Mouse (Mus musculus): ENCODE measurements around the gene Gm4070. TPM values are rescaled to one million over a fixed set of nuclear protein-coding genes. Genes with fewer than 3 reads are reported as not detected.
"Not testable (repeated sequence)": the region's sequence is repeated elsewhere in the genome, so short reads cannot be mapped to it uniquely, and the experiment has no call there.

Gene Gm4070
- 0.21 TPM in 1 of 2 replicates, not detected in the other for polyA plus RNA-seq (2014; fragmentation: Nextera tagmentation; extraction: Ambion mirVana)

GRCm38 (mm10) chr7:105953812-105954211, at the start of gene Gm4070:
Gene Gm4070, minus strand, starts transcription at chr7:105953967.
- WGBS: 69% methylated on average over 1 of the region's 1 CpGs
- H3K9ac ChIP-seq (ENCODE audit: low read length); H3K27ac ChIP-seq (replicated peaks; ENCODE audit: low read depth, low read length); ATAC-seq (ENCODE audit: insufficient number of reproducible peaks, low FRiP score, low TSS enrichment, low read depth); H3K4me2 ChIP-seq (ENCODE audit: low read depth, severe bottlenecking); H3K27me3 ChIP-seq (ENCODE audit: control insufficient read depth, insufficient read depth, low read length); H3K4me3 ChIP-seq (ENCODE audit: low read depth, low read length); DNase-seq (ENCODE audit: low spot score); H3K36me3 ChIP-seq (ENCODE audit: control insufficient read depth, insufficient read depth, low read length); H3K9me3 ChIP-seq (ENCODE audit: control insufficient read depth, low read length); H3K4me1 ChIP-seq (ENCODE audit: control insufficient read depth, insufficient read depth, low read length): not testable (repeated sequence)

GRCm38 (mm10) chr7:105954540-105954939, 773 bp upstream of the Gm4070 start:
- H3K4me3 ChIP-seq (ENCODE audit: low read depth, low read length): not testable (repeated sequence)

GRCm38 (mm10) chr7:105952408-105952807, 1.4 kb downstream of the Gm4070 start:
- not testable (repeated sequence) for DNase-seq (ENCODE audit: low spot score); H3K9me3 ChIP-seq (ENCODE audit: control insufficient read depth, low read length); H3K36me3 ChIP-seq (ENCODE audit: control insufficient read depth, insufficient read depth, low read length); H3K4me2 ChIP-seq (ENCODE audit: low read depth, severe bottlenecking); H3K9ac ChIP-seq (ENCODE audit: low read length); H3K27ac ChIP-seq (replicated peaks; ENCODE audit: low read depth, low read length); H3K4me1 ChIP-seq (ENCODE audit: control insufficient read depth, insufficient read depth, low read length); H3K4me3 ChIP-seq (ENCODE audit: low read depth, low read length); H3K27me3 ChIP-seq (ENCODE audit: control insufficient read depth, insufficient read depth, low read length)
- no CpG with 5 or more reads among the region's 5 CpGs for WGBS
- peak; percentile 72 for ATAC-seq (ENCODE audit: insufficient number of reproducible peaks, low FRiP score, low TSS enrichment, low read depth)

More at GRCm38 (mm10) chr7:105954540-105954939, 773 bp upstream of the Gm4070 start:
- not testable (repeated sequence) for H3K36me3 ChIP-seq (ENCODE audit: control insufficient read depth, insufficient read depth, low read length); H3K4me2 ChIP-seq (ENCODE audit: low read depth, severe bottlenecking); H3K27me3 ChIP-seq (ENCODE audit: control insufficient read depth, insufficient read depth, low read length); H3K27ac ChIP-seq (replicated peaks; ENCODE audit: low read depth, low read length); ATAC-seq (ENCODE audit: insufficient number of reproducible peaks, low FRiP score, low TSS enrichment, low read depth); H3K9me3 ChIP-seq (ENCODE audit: control insufficient read depth, low read length); DNase-seq (ENCODE audit: low spot score); H3K9ac ChIP-seq (ENCODE audit: low read length); H3K4me1 ChIP-seq (ENCODE audit: control insufficient read depth, insufficient read depth, low read length)

GRCm38 (mm10) chr7:105945238-105945637, 8.5 kb downstream of the Gm4070 start:
- H3K27ac ChIP-seq (replicated peaks; ENCODE audit: low read depth, low read length); H3K4me1 ChIP-seq (ENCODE audit: control insufficient read depth, insufficient read depth, low read length); H3K4me3 ChIP-seq (ENCODE audit: low read depth, low read length); H3K9me3 ChIP-seq (ENCODE audit: control insufficient read depth, low read length); DNase-seq (ENCODE audit: low spot score); H3K27me3 ChIP-seq (ENCODE audit: control insufficient read depth, insufficient read depth, low read length); H3K4me2 ChIP-seq (ENCODE audit: low read depth, severe bottlenecking); H3K9ac ChIP-seq (ENCODE audit: low read length); ATAC-seq (ENCODE audit: insufficient number of reproducible peaks, low FRiP score, low TSS enrichment, low read depth); H3K36me3 ChIP-seq (ENCODE audit: control insufficient read depth, insufficient read depth, low read length): not testable (repeated sequence)
- 100% methylated on average over 1 of the region's 3 CpGs for WGBS

GRCm38 (mm10) chr7:105932132-105932531, 21.6 kb downstream of the Gm4070 start:
- not testable (repeated sequence) for H3K4me3 ChIP-seq (ENCODE audit: low read depth, low read length); H3K27me3 ChIP-seq (ENCODE audit: control insufficient read depth, insufficient read depth, low read length); DNase-seq (ENCODE audit: low spot score); H3K27ac ChIP-seq (replicated peaks; ENCODE audit: low read depth, low read length); ATAC-seq (ENCODE audit: insufficient number of reproducible peaks, low FRiP score, low TSS enrichment, low read depth); H3K4me2 ChIP-seq (ENCODE audit: low read depth, severe bottlenecking); H3K4me1 ChIP-seq (ENCODE audit: control insufficient read depth, insufficient read depth, low read length); H3K9me3 ChIP-seq (ENCODE audit: control insufficient read depth, low read length); H3K36me3 ChIP-seq (ENCODE audit: control insufficient read depth, insufficient read depth, low read length); H3K9ac ChIP-seq (ENCODE audit: low read length)
- WGBS: no CpG with 5 or more reads among the region's 1 CpGs

GRCm38 (mm10) chr7:105883588-105884336, 70.0 kb downstream of the Gm4070 start:
- no CpG with 5 or more reads among the region's 2 CpGs for WGBS
- not testable (repeated sequence) for H3K4me1 ChIP-seq (ENCODE audit: control insufficient read depth, insufficient read depth, low read length); H3K9ac ChIP-seq (ENCODE audit: low read length); H3K27ac ChIP-seq (replicated peaks; ENCODE audit: low read depth, low read length); H3K4me3 ChIP-seq (ENCODE audit: low read depth, low read length); H3K36me3 ChIP-seq (ENCODE audit: control insufficient read depth, insufficient read depth, low read length); H3K9me3 ChIP-seq (ENCODE audit: control insufficient read depth, low read length); H3K27me3 ChIP-seq (ENCODE audit: control insufficient read depth, insufficient read depth, low read length); H3K4me2 ChIP-seq (ENCODE audit: low read depth, severe bottlenecking); DNase-seq (ENCODE audit: low spot score)
- ATAC-seq (ENCODE audit: insufficient number of reproducible peaks, low FRiP score, low TSS enrichment, low read depth): peak; percentile 68; the same call in 1 of the 2 replicates

GRCm38 (mm10) chr7:105879717-105880484, 73.9 kb downstream of the Gm4070 start:
- not testable (repeated sequence) for H3K4me2 ChIP-seq (ENCODE audit: low read depth, severe bottlenecking); H3K9me3 ChIP-seq (ENCODE audit: control insufficient read depth, low read length); H3K9ac ChIP-seq (ENCODE audit: low read length); H3K4me1 ChIP-seq (ENCODE audit: control insufficient read depth, insufficient read depth, low read length); H3K27me3 ChIP-seq (ENCODE audit: control insufficient read depth, insufficient read depth, low read length); H3K36me3 ChIP-seq (ENCODE audit: control insufficient read depth, insufficient read depth, low read length); ATAC-seq (ENCODE audit: insufficient number of reproducible peaks, low FRiP score, low TSS enrichment, low read depth); DNase-seq (ENCODE audit: low spot score); H3K4me3 ChIP-seq (ENCODE audit: low read depth, low read length); H3K27ac ChIP-seq (replicated peaks; ENCODE audit: low read depth, low read length)
- 91% methylated on average over 1 of the region's 2 CpGs for WGBS

- H3K27ac ChIP-seq (replicated peaks; ENCODE audit: low read depth, low read length); H3K4me3 ChIP-seq (ENCODE audit: low read depth, low read length); ATAC-seq (ENCODE audit: insufficient number of reproducible peaks, low FRiP score, low TSS enrichment, low read depth); H3K36me3 ChIP-seq (ENCODE audit: control insufficient read depth, insufficient read depth, low read length); H3K4me1 ChIP-seq (ENCODE audit: control insufficient read depth, insufficient read depth, low read length); H3K4me2 ChIP-seq (ENCODE audit: low read depth, severe bottlenecking); DNase-seq (ENCODE audit: low spot score); H3K9me3 ChIP-seq (ENCODE audit: control insufficient read depth, low read length); H3K27me3 ChIP-seq (ENCODE audit: control insufficient read depth, insufficient read depth, low read length); H3K9ac ChIP-seq (ENCODE audit: low read length): not testable (repeated sequence)
- WGBS: no CpG with 5 or more reads among the region's 2 CpGs
Observed at GRCm38 (mm10) chr7:105855718-105856560, 97.8 kb downstream of the Gm4070 start.

All from limb, embryonic 11.5 days (tissue).